ENCODE assay signal across 19 mouse cellular contexts in the genomic region with DNA sequence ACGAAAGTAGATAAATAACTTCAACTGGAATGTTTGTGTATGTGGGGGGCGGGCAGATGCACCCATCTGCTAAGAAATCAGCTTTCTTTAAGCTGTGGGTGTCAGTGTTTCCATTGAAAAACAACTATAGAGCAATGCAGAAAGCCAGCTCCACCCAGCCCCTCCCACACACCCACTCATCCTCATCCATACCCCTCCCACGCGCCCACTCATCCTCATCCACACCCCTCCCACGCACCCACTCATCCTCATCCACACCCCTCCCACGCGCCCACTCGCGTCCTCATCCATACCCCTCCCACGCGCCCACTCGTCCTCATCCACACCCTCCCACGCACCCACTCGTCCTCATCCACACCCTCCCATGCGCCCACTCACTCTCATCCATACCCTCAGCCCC.
"Had no signal": no experiment of that assay in that cellular context is flagged by ENCODE, and none has a peak within 500 bp of the region (broad histone marks: within the 10 kb centered on the region; RNA-seq: fewer than 3 reads in every experiment).

No protein-coding gene starts in this region.

- H3K9ac ChIP-seq: liver, embryonic 13.5 days; liver, embryonic 15.5 days; liver, postnatal 0 days; lung, embryonic 15.5 days; midbrain, embryonic 13.5 days; midbrain, embryonic 15.5 days; neural tube, embryonic 12.5 days; stomach, embryonic 15.5 days had no signal

- ATAC-seq: liver, postnatal 0 days; lung, postnatal 0 days; midbrain, embryonic 13.5 days; midbrain, embryonic 15.5 days had no signal

- H3K27me3 ChIP-seq: liver, embryonic 13.5 days; liver, embryonic 15.5 days; lung, embryonic 15.5 days; midbrain, embryonic 13.5 days; neural tube, embryonic 12.5 days; stomach, embryonic 15.5 days had no signal

- H3K4me3 ChIP-seq: liver, embryonic 13.5 days; liver, embryonic 15.5 days; lung, embryonic 15.5 days; megakaryocyte, embryonic 14.5 days; midbrain, embryonic 13.5 days; midbrain, embryonic 15.5 days; neural tube, embryonic 12.5 days; stomach, embryonic 15.5 days had no signal

- H3K4me2 ChIP-seq: liver, embryonic 13.5 days; liver, embryonic 15.5 days; lung, embryonic 15.5 days; midbrain, embryonic 11.5 days; midbrain, embryonic 13.5 days; midbrain, embryonic 15.5 days; neural tube, embryonic 12.5 days; stomach, embryonic 15.5 days had no signal

- H3K9me3 ChIP-seq: liver, embryonic 13.5 days; liver, embryonic 15.5 days; lung, embryonic 15.5 days; midbrain, embryonic 13.5 days; midbrain, embryonic 15.5 days; neural tube, embryonic 12.5 days; stomach, embryonic 15.5 days had no signal

- H3K27ac ChIP-seq: liver, embryonic 13.5 days; liver, embryonic 15.5 days; lung, embryonic 15.5 days; macrophage; midbrain, embryonic 13.5 days; midbrain, embryonic 15.5 days; neural tube, embryonic 12.5 days; stomach, embryonic 15.5 days; stomach, postnatal 0 days had no signal

- DNase-seq: liver, embryonic 13.5 days; liver, postnatal 0 days; lung, adult 2 months; lung, postnatal 14 days; lung, postnatal 36 days; right cerebral cortex, postnatal 14 days; right cerebral cortex, postnatal 4 days; spleen, adult 18-20 months had no signal

- H3K36me3 ChIP-seq: lung, embryonic 15.5 days; midbrain, embryonic 13.5 days; midbrain, embryonic 15.5 days; neural tube, embryonic 12.5 days; stomach, embryonic 15.5 days had no signal
